Mouse (Mus musculus) MEL (cell line): ENCODE results near the gene Gm44965. TPM values are rescaled to one million over a fixed set of nuclear protein-coding genes. Genes with fewer than 3 reads are reported as not detected.

Experiments used
- DNase-seq: peaks from one replicate; pipeline ENCODE4 v3.0.0; 2011; ENCODE audit warnings: low read depth, low spot score
- H3K27ac ChIP-seq: 2 replicates; pipeline ENCODE4 v1.5.1; 2012; ENCODE audit warnings: low read depth, mild to moderate bottlenecking, control low read depth, low read length, moderate library complexity; ENCODE audit not compliant: control insufficient read depth
- H3K27me3 ChIP-seq, 2 experiments: fragments of 150-350 bp in 1 of 2; sonication (generic) in 1 of 2; 2 replicates each; pipeline ENCODE4 v1.6.1; 2012; ENCODE audit warnings: low read length in 2 of 2, mild to moderate bottlenecking in 2 of 2, improper control_type of control experiment in 1 of 2, moderate library complexity in 1 of 2; ENCODE audit not compliant: insufficient read depth in 2 of 2, control insufficient read depth in 1 of 2
- H3K36me3 ChIP-seq, 2 experiments: 2 replicates each; pipeline ENCODE4 v1.6.1; 2012 to 2014; ENCODE audit warnings: low read length in 2 of 2, improper control_type of control experiment in 1 of 2, inconsistent platforms in 1 of 2, mild to moderate bottlenecking in 1 of 2; ENCODE audit not compliant: insufficient read depth in 2 of 2, control insufficient read depth in 1 of 2
- H3K4me1 ChIP-seq, 2 experiments: fragments of 150-350 bp in 1 of 2; sonication (generic) in 1 of 2; 2 replicates each; pipeline ENCODE4 v1.6.1; 2012; ENCODE audit warnings: low read length in 2 of 2, improper control_type of control experiment in 1 of 2, mild to moderate bottlenecking in 1 of 2; ENCODE audit not compliant: insufficient read depth in 2 of 2, control insufficient read depth in 1 of 2
- H3K4me3 ChIP-seq, 2 experiments: fragments of 150-350 bp in 1 of 2; sonication (generic) in 1 of 2; 2 replicates each; pipeline ENCODE4 v1.5.1; 2012; ENCODE audit warnings: low read depth in 2 of 2, low read length in 2 of 2, mild to moderate bottlenecking in 2 of 2, moderate library complexity in 2 of 2, control low read depth in 1 of 2, improper control_type of control experiment in 1 of 2; ENCODE audit not compliant: control insufficient read depth in 1 of 2, insufficient read depth in 1 of 2
- H3K79me2 ChIP-seq: 2 replicates; pipeline ENCODE4 v1.6.1; 2012; ENCODE audit warnings: mild to moderate bottlenecking, low read length, moderate library complexity; ENCODE audit not compliant: control insufficient read depth, poor library complexity, insufficient read depth
- H3K9ac ChIP-seq: 2 replicates; pipeline ENCODE4 v1.6.1; 2012; ENCODE audit warnings: low read depth, mild to moderate bottlenecking, control low read depth, low read length, moderate library complexity; ENCODE audit not compliant: control insufficient read depth, poor library complexity, severe bottlenecking
- H3K9me3 ChIP-seq: fragments of 150-350 bp; sonication (generic); replicated peaks from 2 replicates; pipeline ENCODE4 v1.6.1; 2012; ENCODE audit warnings: mild to moderate bottlenecking, low read length, improper control_type of control experiment, moderate library complexity; ENCODE audit not compliant: insufficient read depth
- BHLHE40 ChIP-seq: IDR thresholded peaks from 2 replicates; pipeline ENCODE4 v1.6.1; 2012; ENCODE audit warnings: low read depth, mild to moderate bottlenecking, inconsistent platforms, low read length, improper control_type of control experiment, borderline replicate concordance
- CHD1 ChIP-seq: IDR thresholded peaks from 2 replicates; pipeline ENCODE4 v1.6.1; 2012; ENCODE audit warnings: low read depth, mild to moderate bottlenecking, inconsistent platforms, low read length, improper control_type of control experiment
- CHD2 ChIP-seq: IDR thresholded peaks from 2 replicates; pipeline ENCODE4 v1.6.1; 2011; ENCODE audit warnings: low read length, improper control_type of control experiment
- CTCF ChIP-seq, 3 experiments: IDR thresholded peaks in 2 of 3; conservative IDR thresholded peaks in 1 of 3; 2 replicates each; pipeline ENCODE4 v1.5.1; 2011 to 2012; ENCODE audit warnings: low read length in 3 of 3, low read depth in 2 of 3, mild to moderate bottlenecking in 2 of 3, improper control_type of control experiment in 1 of 3, inconsistent platforms in 1 of 3, mixed read lengths in 1 of 3, moderate library complexity in 1 of 3; ENCODE audit not compliant: control insufficient read depth in 1 of 3, insufficient read depth in 1 of 3, poor library complexity in 1 of 3, severe bottlenecking in 1 of 3
- E2F4 ChIP-seq: IDR thresholded peaks from 2 replicates; pipeline ENCODE4 v1.6.1; 2011; ENCODE audit warnings: low read depth, low read length, improper control_type of control experiment, borderline replicate concordance
- ELF1 ChIP-seq: IDR thresholded peaks from 2 replicates; pipeline ENCODE4 v1.6.1; 2014; ENCODE audit warnings: low read depth, mild to moderate bottlenecking, inconsistent platforms, low read length, improper control_type of control experiment, moderate library complexity
- EP300 ChIP-seq, 2 experiments: IDR thresholded peaks; 2 replicates each; pipeline ENCODE4 v1.6.1; 2011; ENCODE audit warnings: improper control_type of control experiment in 2 of 2, low read length in 2 of 2, low read depth in 1 of 2, mild to moderate bottlenecking in 1 of 2
- JUND ChIP-seq: IDR thresholded peaks from 2 replicates; pipeline ENCODE4 v1.6.1; 2011; ENCODE audit warnings: low read depth, mild to moderate bottlenecking, improper control_type of control experiment, low read length
- MAX ChIP-seq: IDR thresholded peaks from 2 replicates; pipeline ENCODE4 v1.6.1; 2011; ENCODE audit warnings: low read length, improper control_type of control experiment
- MAZ ChIP-seq: IDR thresholded peaks from 2 replicates; pipeline ENCODE4 v1.6.1; 2012; ENCODE audit warnings: low read depth, mild to moderate bottlenecking, inconsistent platforms, low read length, improper control_type of control experiment
- MEF2A ChIP-seq: IDR thresholded peaks from 2 replicates; pipeline ENCODE4 v1.6.1; 2014; ENCODE audit warnings: low read depth, mild to moderate bottlenecking, inconsistent platforms, low read length, improper control_type of control experiment; ENCODE audit not compliant: poor library complexity, insufficient replicate concordance, severe bottlenecking; ENCODE audit errors: extremely low read depth
- MYC ChIP-seq: IDR thresholded peaks from 2 replicates; pipeline ENCODE4 v1.6.1; 2011; ENCODE audit warnings: low read depth, mild to moderate bottlenecking, low read length, improper control_type of control experiment, moderate library complexity
- NELFE ChIP-seq: IDR thresholded peaks from 2 replicates; pipeline ENCODE4 v1.6.1; 2011; ENCODE audit warnings: low read depth, low read length, improper control_type of control experiment
- POLR2A ChIP-seq, 2 experiments: IDR thresholded peaks; 2 replicates each; pipeline ENCODE4 v1.6.1; 2011 to 2012; ENCODE audit warnings: low read length in 2 of 2, mild to moderate bottlenecking in 2 of 2, control low read depth in 1 of 2, improper control_type of control experiment in 1 of 2, low read depth in 1 of 2, moderate library complexity in 1 of 2; ENCODE audit not compliant: control insufficient read depth in 1 of 2, insufficient read depth in 1 of 2, poor library complexity in 1 of 2
- POLR2AphosphoS5 ChIP-seq: IDR thresholded peaks from 2 replicates; pipeline ENCODE4 v1.6.1; 2012; ENCODE audit warnings: low read depth, borderline replicate concordance, mild to moderate bottlenecking, inconsistent platforms, low read length, moderate library complexity, mixed read lengths
- RAD21 ChIP-seq: IDR thresholded peaks from 2 replicates; pipeline ENCODE4 v1.6.1; 2011; ENCODE audit warnings: mild to moderate bottlenecking, low read depth, low read length, improper control_type of control experiment
- RCOR1 ChIP-seq: IDR thresholded peaks from 2 replicates; pipeline ENCODE4 v1.6.1; 2012; ENCODE audit warnings: low read depth, mild to moderate bottlenecking, inconsistent platforms, low read length, improper control_type of control experiment
- SMC3 ChIP-seq: IDR thresholded peaks from 2 replicates; pipeline ENCODE4 v1.6.1; 2011; ENCODE audit warnings: low read depth, low read length, improper control_type of control experiment
- TAL1 ChIP-seq: IDR thresholded peaks from 2 replicates; pipeline ENCODE4 v1.6.1; 2012; ENCODE audit warnings: mild to moderate bottlenecking, inconsistent platforms, low read length, moderate library complexity, mixed read lengths
- TBP ChIP-seq: IDR thresholded peaks from 2 replicates; pipeline ENCODE4 v1.8.0; 2011; ENCODE audit warnings: low read depth, low read length, improper control_type of control experiment
- UBTF ChIP-seq: IDR thresholded peaks from 2 replicates; pipeline ENCODE4 v1.6.1; 2012; ENCODE audit warnings: low read depth, mild to moderate bottlenecking, inconsistent platforms, low read length, improper control_type of control experiment, moderate library complexity, borderline replicate concordance; ENCODE audit not compliant: insufficient read depth
- polyA plus RNA-seq, 2 experiments: library from polyadenylated mRNA; stranded (reverse) in 1 of 2; unstranded in 1 of 2; fragments of >175 nt in 1 of 2; fragments of >200 nt in 1 of 2; gene quantifications; 2 replicates each; pipeline versions ENCODE4 v1.2.1 to v1.2.4; 2012; ENCODE audit warnings: low replicate concordance in 2 of 2, low read depth in 1 of 2; ENCODE audit not compliant: insufficient read length in 2 of 2, insufficient read depth in 1 of 2, missing spikeins in 1 of 2
- total RNA-seq: library from RNA; depleted of rRNA; stranded (reverse); fragments of 300-350 nt; gene quantifications from 2 replicates; pipeline ENCODE4 v1.2.3, GENCODE M21; 2012

The Gm44965 gene
- total and polyA plus RNA-seq, 3 experiments: not detected

DNA sequence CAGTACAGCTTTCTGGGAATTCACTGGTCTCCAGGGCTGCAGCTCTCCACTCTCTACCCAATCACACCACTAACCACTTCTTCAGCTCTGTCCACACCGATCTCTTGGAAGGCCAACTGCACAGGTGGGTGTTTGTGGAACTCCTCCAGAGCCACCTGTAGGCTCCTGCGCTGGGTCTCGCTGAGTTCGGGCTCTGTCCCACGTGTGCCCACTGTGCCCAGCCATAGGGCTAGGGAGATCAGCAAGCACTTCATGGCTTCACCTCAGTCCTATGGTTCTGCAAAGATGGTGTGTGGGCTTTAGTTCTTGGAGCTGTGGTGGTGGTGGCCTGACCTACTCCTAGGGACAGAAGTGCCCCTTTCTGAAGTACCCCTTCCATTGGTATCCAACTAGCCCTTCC is 21.7 kb upstream of the Gm44965 start:
- Histone ChIP-seq H3K4me3 (no peak overlapping the region), H3K4me1 (no peaks in the 10 kb centered on the region), H3K9ac (no peak overlapping the region), H3K27ac (no peak overlapping the region), H3K36me3 (no peaks in the 10 kb centered on the region), H3K9me3 (no peaks in the 10 kb centered on the region), H3K79me2 (no peaks in the 10 kb centered on the region), H3K27me3 (no peaks in the 10 kb centered on the region)
- no peak for DNase-seq
- TF ChIP-seq RAD21 (no peak), TAL1 (no peak), ELF1 (no peak), JUND (no peak), MAX (no peak), MEF2A (no peak), EP300 (IDR thresholded peaks at IDR 0.05; ENCODE audit: low read depth in 1 of 2, low read length in 2 of 2) (no peak), CTCF (IDR thresholded peaks at IDR 0.05 in 2 of 3, conservative IDR thresholded peaks at IDR 0.05 in 1 of 3; ENCODE audit: control insufficient read depth in 1 of 3, insufficient read depth in 1 of 3, low read depth in 2 of 3, low read length in 3 of 3, poor library complexity in 1 of 3, severe bottlenecking in 1 of 3) (no peak), UBTF (no peak), POLR2AphosphoS5 (no peak)

DNA sequence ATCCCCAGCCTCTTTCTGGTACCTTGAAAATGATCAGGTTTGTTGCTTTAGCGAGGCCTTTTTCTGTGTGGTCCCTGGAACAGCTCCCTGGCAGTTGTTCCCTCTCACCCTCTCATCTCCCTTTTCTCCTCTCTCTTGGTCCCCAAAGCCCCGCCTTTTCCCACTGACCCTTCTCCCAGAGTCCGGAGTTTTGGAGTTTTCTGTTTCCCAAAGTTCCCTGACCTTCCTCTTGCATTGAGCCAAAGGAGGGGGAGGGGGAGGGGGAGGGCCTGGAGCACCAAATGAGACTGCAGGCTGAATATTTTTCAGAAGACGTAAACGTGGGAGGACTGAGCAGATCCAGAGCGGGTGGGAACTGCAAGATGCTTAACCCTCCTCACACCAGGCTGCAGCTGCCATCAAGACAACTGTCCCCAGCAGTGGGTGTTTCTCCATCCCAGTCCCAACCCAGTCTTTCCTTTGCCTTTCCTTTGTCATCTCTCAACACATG is 21.1 kb upstream of the Gm44965 start, which contains the start of gene Rarres2:
Gene Rarres2 (minus strand): TSS at position 218 of the 490 bp plus-strand sequence.
- Histone ChIP-seq H3K79me2 (no peaks in the 10 kb centered on the region), H3K9ac (no peak within 1 kb of the TSS)
- no peak for TF ChIP-seq MAX
- no peak for TF ChIP-seq POLR2A (IDR thresholded peaks at IDR 0.05; ENCODE audit: control insufficient read depth in 1 of 2, insufficient read depth in 1 of 2, low read depth in 1 of 2, low read length in 2 of 2, poor library complexity in 1 of 2)
- no peak for TF ChIP-seq EP300 (IDR thresholded peaks at IDR 0.05; ENCODE audit: low read depth in 1 of 2, low read length in 2 of 2)
- TF ChIP-seq MYC: no peak
- no peak for TF ChIP-seq MAZ
- no peak for TF ChIP-seq RCOR1
- no peak for TF ChIP-seq MEF2A

DNA sequence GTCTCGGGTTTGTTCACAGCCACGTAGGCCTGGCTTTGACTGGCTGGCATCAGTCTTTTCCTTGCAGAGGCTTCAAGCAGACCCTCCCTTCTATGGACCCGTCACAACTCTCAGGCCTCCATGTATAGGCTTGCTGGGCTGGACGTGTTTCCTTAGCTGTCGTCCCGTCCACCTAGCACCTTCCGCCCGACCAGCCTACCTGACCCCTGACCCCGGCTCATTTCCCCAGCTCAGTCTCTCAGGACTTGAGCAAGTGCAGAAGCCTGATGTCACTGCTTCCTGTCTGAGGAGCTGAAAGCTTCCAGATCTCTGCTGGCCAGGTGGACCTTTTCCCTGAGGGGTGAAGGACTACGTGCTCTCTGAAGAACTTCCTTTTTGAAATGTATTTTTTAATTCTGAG is 20.5 kb upstream of the Gm44965 start:
- Histone ChIP-seq H3K79me2 (no peaks in the 10 kb centered on the region), H3K36me3 (no peaks in the 10 kb centered on the region), H3K27ac (no peak overlapping the region), H3K9ac (no peak overlapping the region), H3K4me1 (no peaks in the 10 kb centered on the region), H3K4me3 (no peak overlapping the region), H3K9me3 (no peaks in the 10 kb centered on the region), H3K27me3 (no peaks in the 10 kb centered on the region)
- TF ChIP-seq UBTF (no peak), MEF2A (no peak), CTCF (IDR thresholded peaks at IDR 0.05 in 2 of 3, conservative IDR thresholded peaks at IDR 0.05 in 1 of 3; ENCODE audit: control insufficient read depth in 1 of 3, insufficient read depth in 1 of 3, low read depth in 2 of 3, low read length in 3 of 3, poor library complexity in 1 of 3, severe bottlenecking in 1 of 3) (no peak), BHLHE40 (no peak), SMC3 (no peak), TBP (no peak), CHD1 (no peak), NELFE (no peak), CHD2 (no peak), TAL1 (no peak), E2F4 (no peak)
- no peak for DNase-seq

More for the DNA sequence above, 21.1 kb upstream of the Gm44965 start, which contains the start of gene Rarres2:
- no peaks in the 10 kb centered on the region for H3K9me3 ChIP-seq
- H3K4me3 ChIP-seq: no peak within 1 kb of the TSS
- no peaks in the 10 kb centered on the region for H3K4me1 ChIP-seq
- no peaks in the 10 kb centered on the region for H3K27me3 ChIP-seq
- DNase-seq: no peak
- no peaks in the 10 kb centered on the region for H3K36me3 ChIP-seq
- no peak within 1 kb of the TSS for H3K27ac ChIP-seq
